Mouse (Mus musculus) CH12.LX (cell line): ENCODE results near the gene Mov10l1.

Source experiments
- BHLHE40 ChIP-seq: IDR thresholded peaks from 2 replicates; pipeline ENCODE4 v1.6.1; 2011; ENCODE audit warnings: mild to moderate bottlenecking, low read depth, low read length, improper control_type of control experiment
- CTCF ChIP-seq, 2 experiments: IDR thresholded peaks in 1 of 2; conservative IDR thresholded peaks in 1 of 2; 2 replicates each; pipeline ENCODE4 v1.5.1; 2011 to 2012; ENCODE audit warnings: low read depth in 2 of 2, low read length in 2 of 2, improper control_type of control experiment in 1 of 2, inconsistent platforms in 1 of 2, mild to moderate bottlenecking in 1 of 2, moderate library complexity in 1 of 2
- E2F4 ChIP-seq: IDR thresholded peaks from 2 replicates; pipeline ENCODE4 v1.6.1; 2011; ENCODE audit warnings: low read depth, low read length, improper control_type of control experiment; ENCODE audit not compliant: insufficient replicate concordance
- EP300 ChIP-seq: IDR thresholded peaks from 2 replicates; pipeline ENCODE4 v1.6.1; 2011; ENCODE audit warnings: low read length, improper control_type of control experiment
- KAT2A ChIP-seq: IDR thresholded peaks from 2 replicates; pipeline ENCODE4 v1.6.1; 2012; ENCODE audit warnings: low read length, improper control_type of control experiment, inconsistent platforms; ENCODE audit not compliant: insufficient replicate concordance
- MAFK ChIP-seq: IDR thresholded peaks from 2 replicates; pipeline ENCODE4 v1.6.1; 2011; ENCODE audit warnings: low read length, improper control_type of control experiment; ENCODE audit not compliant: insufficient replicate concordance
- MEF2A ChIP-seq: IDR thresholded peaks from 2 replicates; pipeline ENCODE4 v1.6.1; 2014; ENCODE audit warnings: low read depth, mild to moderate bottlenecking, inconsistent platforms, low read length, improper control_type of control experiment, borderline replicate concordance
- POLR2A ChIP-seq: IDR thresholded peaks from 2 replicates; pipeline ENCODE4 v1.6.1; 2011; ENCODE audit warnings: low read depth, mild to moderate bottlenecking, improper control_type of control experiment, low read length
- POLR2AphosphoS2 ChIP-seq: IDR thresholded peaks from 2 replicates; pipeline ENCODE4 v1.6.1; 2011; ENCODE audit warnings: low read depth, low read length, improper control_type of control experiment
- RAD21 ChIP-seq: IDR thresholded peaks from 2 replicates; pipeline ENCODE4 v1.6.1; 2011; ENCODE audit warnings: low read depth, mild to moderate bottlenecking, low read length, improper control_type of control experiment, moderate library complexity
- USF1 ChIP-seq: IDR thresholded peaks from 2 replicates; pipeline ENCODE4 v1.6.1; 2014; ENCODE audit warnings: low read depth, mild to moderate bottlenecking, inconsistent platforms, low read length, improper control_type of control experiment

DNA sequence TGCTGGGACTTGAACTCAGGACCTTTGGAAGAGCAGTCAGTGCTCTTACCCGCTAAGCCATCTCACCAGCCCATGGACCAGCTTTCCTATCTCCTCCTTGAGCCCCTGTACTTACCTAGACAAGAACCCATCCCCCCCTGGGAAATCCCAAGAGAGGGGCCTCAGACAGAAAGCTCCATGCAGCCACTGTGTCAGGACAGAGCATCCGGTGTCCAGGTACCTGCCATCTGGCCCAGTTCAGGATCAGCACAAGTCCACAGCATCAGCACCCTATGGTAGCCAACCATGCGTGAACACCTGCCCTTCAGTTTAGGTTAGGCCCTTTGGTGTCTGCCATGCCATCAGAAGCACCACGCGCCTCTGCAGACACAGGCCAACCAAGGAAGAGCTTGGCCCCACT lies 82.2 kb downstream of the Mov10l1 start:
- no peak for TF ChIP-seq KAT2A
- TF ChIP-seq BHLHE40 = no peak
- no peak for TF ChIP-seq POLR2A
- no peak for TF ChIP-seq POLR2AphosphoS2
- no peak for TF ChIP-seq EP300
- no peak for TF ChIP-seq USF1
- TF ChIP-seq RAD21 = no peak
- TF ChIP-seq MEF2A = no peak
- no peak for TF ChIP-seq MAFK
- no peak for TF ChIP-seq CTCF (conservative IDR thresholded peaks at IDR 0.05 in 1 of 2, IDR thresholded peaks at IDR 0.05 in 1 of 2; ENCODE audit: low read depth in 2 of 2, low read length in 2 of 2)
- no peak for TF ChIP-seq E2F4
